Mouse (Mus musculus) spleen, adult 2 months (tissue): ENCODE data around the gene Pdik1l.

Experiments used
- CTCF ChIP-seq: fragments of 200-500 bp; IDR thresholded peaks from 2 replicates; pipeline ENCODE4 v1.5.1; 2011; ENCODE audit warnings: mild to moderate bottlenecking, inconsistent platforms; ENCODE audit not compliant: insufficient read depth, insufficient read length, insufficient replicate concordance; ENCODE audit errors: extremely low read depth
- POLR2A ChIP-seq: fragments of 200-500 bp; IDR thresholded peaks from 2 replicates; pipeline ENCODE4 v1.6.1; 2011; ENCODE audit warnings: low read depth, low read length, inconsistent platforms

DNA sequence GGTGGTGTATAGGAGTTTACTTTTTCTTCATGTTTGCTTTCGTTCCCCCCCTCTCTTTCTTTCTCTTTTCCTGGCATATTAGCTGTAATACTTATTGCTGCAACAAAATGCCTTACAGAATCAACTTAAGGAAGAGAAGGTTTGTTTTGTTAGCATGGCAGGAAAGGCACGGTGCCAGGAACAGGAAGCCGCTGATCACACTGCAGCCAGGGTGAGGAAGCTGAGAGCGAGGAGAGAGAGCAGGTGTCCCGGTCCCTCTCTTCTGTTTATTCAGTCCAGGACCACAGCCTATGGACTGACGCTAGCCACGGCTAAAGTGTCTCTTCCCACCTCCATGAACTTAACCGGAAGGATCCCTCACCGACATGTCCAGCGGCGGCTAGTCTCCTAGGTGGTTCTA, 29.3 kb downstream of the Pdik1l start:
- TF ChIP-seq CTCF: no peak
- TF ChIP-seq POLR2A: no peak
